Mouse (Mus musculus) urinary bladder, adult 2 months (tissue): ENCODE data around the gene Lmf1. TPM values are rescaled to one million over a fixed set of nuclear protein-coding genes. Genes with fewer than 3 reads are reported as not detected.

Source experiments
- DNase-seq: peaks from one replicate; pipeline ENCODE4 v3.0.0; 2022; ENCODE audit warnings: low spot score
- polyA plus RNA-seq: library from polyadenylated mRNA; depleted of rRNA; stranded (reverse); fragments of >200 nt; gene quantifications from 2 replicates; pipeline ENCODE4 v1.2.3, GENCODE M21; 2012

Lmf1 gene
- polyA plus RNA-seq, 1 experiment, result 12.5 TPM

- no peak for DNase-seq
Observed at GRCm38 (mm10) chr17:25604234-25604633, 25.3 kb downstream of the Lmf1 start.

- DNase-seq, result no peak
Observed at GRCm38 (mm10) chr17:25608137-25608785, 29.4 kb downstream of the Lmf1 start.

- DNase-seq, result no peak
Observed at GRCm38 (mm10) chr17:25608821-25609505, 30.1 kb downstream of the Lmf1 start.

GRCm38 (mm10) chr17:25609506-25609828 is 30.6 kb downstream of the Lmf1 start:
- no peak for DNase-seq

GRCm38 (mm10) chr17:25610151-25610550 is 31.3 kb downstream of the Lmf1 start:
- DNase-seq, result no peak

- no peak for DNase-seq
Observed at GRCm38 (mm10) chr17:25612537-25612936, 33.7 kb downstream of the Lmf1 start.

GRCm38 (mm10) chr17:25613323-25613722 is 34.4 kb downstream of the Lmf1 start:
- no peak for DNase-seq

GRCm38 (mm10) chr17:25614723-25615510 is 36.0 kb downstream of the Lmf1 start:
- DNase-seq, result no peak

- no peak for DNase-seq
Observed at GRCm38 (mm10) chr17:25618508-25619056, 39.7 kb downstream of the Lmf1 start.

GRCm38 (mm10) chr17:25623441-25623840 is 44.6 kb downstream of the Lmf1 start:
- DNase-seq, result no peak

- no peak for DNase-seq
Observed at GRCm38 (mm10) chr17:25623935-25624334, 45.0 kb downstream of the Lmf1 start.

GRCm38 (mm10) chr17:25624446-25625119 is 45.7 kb downstream of the Lmf1 start:
- DNase-seq, result no peak

- no peak for DNase-seq
Observed at GRCm38 (mm10) chr17:25625282-25625681, 46.4 kb downstream of the Lmf1 start.

GRCm38 (mm10) chr17:25626196-25627043 is 47.5 kb downstream of the Lmf1 start:
- no peak for DNase-seq

GRCm38 (mm10) chr17:25630313-25630712 is 51.4 kb downstream of the Lmf1 start:
- no peak for DNase-seq

GRCm38 (mm10) chr17:25634070-25634469 is 55.2 kb downstream of the Lmf1 start:
- DNase-seq, result no peak

- no peak for DNase-seq
Observed at GRCm38 (mm10) chr17:25635387-25635786, 56.5 kb downstream of the Lmf1 start.

GRCm38 (mm10) chr17:25635806-25636205 is 56.9 kb downstream of the Lmf1 start:
- no peak for DNase-seq

GRCm38 (mm10) chr17:25637986-25638385 is 59.1 kb downstream of the Lmf1 start:
- no peak for DNase-seq

GRCm38 (mm10) chr17:25638442-25638841 is 59.6 kb downstream of the Lmf1 start:
- DNase-seq, result no peak

- DNase-seq, result no peak
Observed at GRCm38 (mm10) chr17:25640956-25641355, 62.1 kb downstream of the Lmf1 start.
